Mouse (Mus musculus) forebrain, embryonic 16.5 days (tissue): ENCODE measurements at regions not wholly inside any gene's neighbourhood (a gene's known extent, or its start where the extent isn't known, plus 50 kb on each side); places are given as distances from the start of the nearest gene placed in this dataset.
A peak's percentile ranks its signal among the peaks of the same experiment; 100 is the strongest.

Experiments used
- ATAC-seq: fragments of 200-750 bp; cut with Nextera tagmentation; 2 replicates; pipeline ENCODE4 v1.8.0; 2017; ENCODE audit warnings: mild to moderate bottlenecking, moderate library complexity
- H3K27ac ChIP-seq: fragments of 300-500 bp; sonication (generic); 2 replicates; pipeline ENCODE4 v1.5.1; 2014; ENCODE audit warnings: low read length, control low read depth
- H3K27me3 ChIP-seq: fragments of 300-500 bp; sonication (generic); replicated peaks from 2 replicates; pipeline ENCODE4 v1.6.1; 2014; ENCODE audit warnings: low read length; ENCODE audit not compliant: control insufficient read depth, insufficient read depth
- H3K36me3 ChIP-seq: fragments of 300-500 bp; sonication (generic); 2 replicates; pipeline ENCODE4 v1.6.1; 2014; ENCODE audit not compliant: control insufficient read depth, insufficient read depth
- H3K4me1 ChIP-seq: fragments of 300-500 bp; sonication (generic); replicated peaks from 2 replicates; pipeline ENCODE4 v1.6.1; 2014; ENCODE audit warnings: low read length; ENCODE audit not compliant: control insufficient read depth, insufficient read depth
- H3K4me2 ChIP-seq: fragments of 300-500 bp; sonication (generic); 2 replicates; pipeline ENCODE4 v1.6.1; 2014; ENCODE audit warnings: mild to moderate bottlenecking, low read length, control low read depth
- H3K4me3 ChIP-seq: fragments of 300-500 bp; sonication (generic); replicated peaks from 2 replicates; pipeline ENCODE4 v1.5.1; 2014; ENCODE audit warnings: mild to moderate bottlenecking, low read length, control low read depth
- H3K9ac ChIP-seq: fragments of 300-500 bp; sonication (generic); replicated peaks from 2 replicates; pipeline ENCODE4 v1.6.1; 2014; ENCODE audit warnings: low read depth, low read length, control low read depth
- H3K9me3 ChIP-seq: fragments of 300-500 bp; sonication (generic); 2 replicates; pipeline ENCODE4 v1.6.1; 2016; ENCODE audit warnings: low read length; ENCODE audit not compliant: control insufficient read depth
- WGBS: fragments of 180-500 bp; shearing (Covaris S2); extraction: QIAGEN DNeasy Blood & Tissue Kit; methylation state at CpG from one replicate; pipeline ENCODE4 v1.1.7; 2014; 5-methylcytosine and 5-hydroxymethylcytosine counted together

DNA sequence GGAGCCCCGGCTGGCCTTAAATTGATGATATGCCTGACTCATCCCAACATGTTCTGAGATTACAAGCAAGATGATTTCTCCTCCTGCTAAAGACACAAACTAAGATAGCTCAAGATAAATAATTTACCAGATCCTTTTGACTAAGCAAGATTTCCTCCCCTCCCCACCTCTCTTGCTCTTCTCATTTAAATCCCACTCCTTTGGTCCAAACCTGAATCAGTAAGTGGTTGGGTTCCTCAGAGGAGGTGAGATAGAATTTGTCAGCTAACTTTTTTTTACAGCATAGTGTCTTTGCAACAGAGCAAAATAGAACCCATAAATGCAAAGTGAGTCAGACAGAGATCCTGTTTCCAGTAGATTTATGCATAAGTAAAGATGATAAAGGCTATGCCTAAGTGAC is 286.0 kb upstream of the Atp2b1 start:
- H3K27ac ChIP-seq: no peak overlapping the region
- ATAC-seq: no peak
- H3K4me2 ChIP-seq: no peak overlapping the region
- H3K36me3 ChIP-seq: no peaks in the 10 kb centered on the region
- no peak overlapping the region for H3K4me3 ChIP-seq
- 97% methylated on average over 1 of the region's 1 CpGs for WGBS
- no peaks in the 10 kb centered on the region for H3K4me1 ChIP-seq
- H3K9ac ChIP-seq: no peak overlapping the region
- no peaks in the 10 kb centered on the region for H3K27me3 ChIP-seq
- no peaks in the 10 kb centered on the region for H3K9me3 ChIP-seq

- Histone ChIP-seq H3K9ac (no peak overlapping the region), H3K36me3 (no peaks in the 10 kb centered on the region), H3K27me3 (no peaks in the 10 kb centered on the region), H3K27ac (no peak overlapping the region), H3K4me2 (no peak overlapping the region), H3K4me3 (no peak overlapping the region), H3K9me3 (no peaks in the 10 kb centered on the region), H3K4me1 (no peaks in the 10 kb centered on the region)
- whole genome bisulfite sequencing: 74% methylated on average over 3 of the region's 3 CpGs
- no peak for ATAC-seq
Observed at GRCm38 (mm10) chr10:98629248-98629647, 285.0 kb upstream of the Atp2b1 start.

- Histone ChIP-seq H3K4me1 (no peaks in the 10 kb centered on the region), H3K27me3 (no peaks in the 10 kb centered on the region), H3K9me3 (no peaks in the 10 kb centered on the region), H3K4me2 (no peak overlapping the region), H3K27ac (no peak overlapping the region), H3K9ac (no peak overlapping the region), H3K36me3 (no peaks in the 10 kb centered on the region), H3K4me3 (no peak overlapping the region)
- 79% methylated on average over 14 of the region's 14 CpGs for WGBS
- ATAC-seq: no peak
Observed at GRCm38 (mm10) chr10:98637759-98638611, 276.2 kb upstream of the Atp2b1 start.

DNA sequence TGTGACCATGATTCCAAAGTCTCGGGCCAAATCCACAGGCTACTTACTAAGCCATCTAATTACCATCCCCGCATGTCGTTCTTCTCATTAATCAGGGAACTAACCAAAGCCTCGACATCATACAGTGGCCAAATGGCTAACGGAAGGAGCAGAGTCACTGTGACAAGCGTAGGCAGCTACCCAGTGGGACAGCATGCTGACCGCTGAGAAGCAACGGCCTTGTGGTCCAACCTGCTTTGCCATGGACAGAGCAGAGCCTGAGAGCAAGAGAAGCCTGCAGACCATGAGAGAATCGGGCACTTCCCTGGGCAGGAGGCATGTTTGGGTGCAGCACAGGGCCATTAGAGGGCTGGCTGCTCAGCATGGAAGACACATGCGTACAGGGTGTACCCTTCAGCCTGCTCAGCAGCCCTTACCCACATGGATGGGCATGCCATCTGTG is 268.5 kb upstream of the Atp2b1 start:
- no peaks in the 10 kb centered on the region for H3K27me3 ChIP-seq
- H3K4me2 ChIP-seq: no peak overlapping the region
- WGBS: 76% methylated on average over 10 of the region's 10 CpGs
- ATAC-seq: peak; percentile 87
- no peaks in the 10 kb centered on the region for H3K9me3 ChIP-seq
- H3K36me3 ChIP-seq: no peaks in the 10 kb centered on the region
- 0 out of 2 replicates have a peak overlapping the region, but pooled peaks have one; percentile 5 for H3K9ac ChIP-seq
- H3K27ac ChIP-seq: peak overlapping the region; percentile 65
- no peak overlapping the region for H3K4me3 ChIP-seq
- H3K4me1 ChIP-seq: peaks cover 10% of the 10 kb centered on the region

DNA sequence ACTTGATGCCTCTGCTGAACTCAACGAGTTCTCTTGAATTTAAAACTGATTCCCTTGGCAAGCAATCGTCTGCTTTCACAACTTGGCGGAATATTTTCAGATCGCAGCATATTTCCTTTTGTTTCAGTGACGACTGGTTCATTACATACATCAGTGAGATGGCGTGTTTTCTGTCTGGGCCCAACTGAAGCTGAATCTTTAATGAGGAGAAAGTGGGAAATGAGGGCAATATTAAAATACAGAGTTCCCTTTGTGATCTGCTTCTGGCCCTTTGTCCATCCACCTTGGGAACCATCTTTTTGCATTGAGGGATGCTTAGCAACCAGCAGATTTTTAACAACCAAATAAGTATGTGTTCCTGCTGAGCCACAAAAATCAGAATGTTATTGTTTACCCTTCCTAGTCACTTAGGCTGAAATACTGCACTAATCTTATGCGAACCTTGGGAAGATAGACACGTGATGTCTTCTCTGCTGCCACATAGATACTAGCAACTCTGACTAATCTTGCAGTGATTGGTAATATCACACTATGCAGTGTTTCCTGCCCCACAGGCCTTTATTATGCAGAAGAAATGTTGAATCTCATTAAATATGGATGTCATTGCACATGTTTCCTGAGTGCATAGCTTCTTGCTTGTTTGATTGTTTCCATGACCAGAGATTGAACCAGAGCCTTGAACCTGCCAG is 267.8 kb upstream of the Atp2b1 start:
- H3K4me3 ChIP-seq: no peak overlapping the region
- peak overlapping the region; percentile 9; the same call in 1 of the 2 replicates for H3K4me2 ChIP-seq
- ATAC-seq: peak; percentile 82
- WGBS: 24% methylated on average over 8 of the region's 8 CpGs
- no peaks in the 10 kb centered on the region for H3K36me3 ChIP-seq
- H3K4me1 ChIP-seq: peaks cover 10% of the 10 kb centered on the region
- H3K27ac ChIP-seq: peak overlapping the region; percentile 65
- H3K27me3 ChIP-seq: no peaks in the 10 kb centered on the region
- H3K9me3 ChIP-seq: no peaks in the 10 kb centered on the region
- H3K9ac ChIP-seq: no peak overlapping the region

GRCm38 (mm10) chr10:98648710-98649245 is 265.4 kb upstream of the Atp2b1 start:
- Histone ChIP-seq H3K27ac (no peak overlapping the region), H3K27me3 (no peaks in the 10 kb centered on the region), H3K4me2 (no peak overlapping the region), H3K9me3 (no peaks in the 10 kb centered on the region), H3K4me1 (peaks cover 10% of the 10 kb centered on the region), H3K36me3 (no peaks in the 10 kb centered on the region), H3K4me3 (no peak overlapping the region), H3K9ac (no peak overlapping the region)
- 90% methylated on average over 7 of the region's 7 CpGs for WGBS
- no peak for ATAC-seq

DNA sequence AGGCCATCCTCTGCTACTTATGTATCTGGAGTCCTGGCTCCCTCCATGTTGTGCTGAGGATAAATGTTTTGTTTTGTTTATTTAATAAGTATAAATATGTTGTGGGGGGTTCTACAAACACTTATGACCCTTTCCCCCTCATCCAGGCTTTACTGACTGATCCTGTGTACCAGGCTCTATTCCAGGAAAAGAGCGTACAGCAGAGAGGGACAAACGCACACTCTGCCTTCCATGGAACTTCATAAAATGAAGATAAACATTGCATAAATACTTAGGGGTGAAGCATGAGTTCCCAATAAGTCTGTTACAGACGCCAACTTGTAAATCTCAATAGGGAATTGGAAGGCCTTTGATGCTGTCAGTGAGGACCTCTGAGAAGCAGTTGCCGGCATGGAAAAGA is 263.7 kb upstream of the Atp2b1 start:
- H3K9ac ChIP-seq: no peak overlapping the region
- H3K27ac ChIP-seq: no peak overlapping the region
- H3K4me2 ChIP-seq: no peak overlapping the region
- H3K4me3 ChIP-seq: no peak overlapping the region
- ATAC-seq: no peak
- peaks cover 10% of the 10 kb centered on the region for H3K4me1 ChIP-seq
- H3K36me3 ChIP-seq: no peaks in the 10 kb centered on the region
- no peaks in the 10 kb centered on the region for H3K27me3 ChIP-seq
- 90% methylated on average over 4 of the region's 4 CpGs for WGBS
- H3K9me3 ChIP-seq: no peaks in the 10 kb centered on the region

- ATAC-seq: no peak
- Histone ChIP-seq H3K36me3 (no peaks in the 10 kb centered on the region), H3K27ac (no peak overlapping the region), H3K27me3 (no peaks in the 10 kb centered on the region), H3K4me3 (no peak overlapping the region), H3K9me3 (no peaks in the 10 kb centered on the region), H3K4me2 (no peak overlapping the region), H3K9ac (no peak overlapping the region), H3K4me1 (peaks cover 5% of the 10 kb centered on the region; the same call in 1 of the 2 replicates)
- WGBS: 76% methylated on average over 6 of the region's 6 CpGs
Observed at GRCm38 (mm10) chr10:98651127-98651526, 263.1 kb upstream of the Atp2b1 start.

DNA sequence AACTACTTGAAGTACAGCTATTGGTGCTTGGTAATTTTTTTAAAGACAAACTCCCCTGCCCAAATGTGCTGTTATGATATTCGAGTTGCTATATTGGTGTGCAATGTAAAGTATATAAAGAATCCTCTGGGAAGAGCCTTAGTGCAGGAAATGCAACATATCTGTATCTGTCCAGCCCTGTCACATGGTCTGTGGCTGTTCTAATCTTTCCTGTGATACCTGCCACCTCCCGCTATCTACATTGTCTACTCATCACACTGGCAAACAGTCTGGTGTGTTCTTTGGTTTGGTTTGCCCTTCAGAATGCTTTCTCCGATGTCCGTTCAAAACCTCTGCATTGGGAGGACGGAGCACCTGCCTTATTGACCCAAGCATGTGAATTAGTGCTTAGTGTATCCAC is 262.6 kb upstream of the Atp2b1 start:
- no peak overlapping the region for H3K27ac ChIP-seq
- H3K4me2 ChIP-seq: no peak overlapping the region
- ATAC-seq: no peak
- H3K4me1 ChIP-seq: peaks cover 2% of the 10 kb centered on the region; the same call in 1 of the 2 replicates
- H3K27me3 ChIP-seq: no peaks in the 10 kb centered on the region
- no peak overlapping the region for H3K4me3 ChIP-seq
- no peaks in the 10 kb centered on the region for H3K36me3 ChIP-seq
- no peaks in the 10 kb centered on the region for H3K9me3 ChIP-seq
- WGBS: 93% methylated on average over 5 of the region's 5 CpGs
- H3K9ac ChIP-seq: no peak overlapping the region
